ENCODE assay signal across 9 mouse cellular contexts in the genomic region with DNA sequence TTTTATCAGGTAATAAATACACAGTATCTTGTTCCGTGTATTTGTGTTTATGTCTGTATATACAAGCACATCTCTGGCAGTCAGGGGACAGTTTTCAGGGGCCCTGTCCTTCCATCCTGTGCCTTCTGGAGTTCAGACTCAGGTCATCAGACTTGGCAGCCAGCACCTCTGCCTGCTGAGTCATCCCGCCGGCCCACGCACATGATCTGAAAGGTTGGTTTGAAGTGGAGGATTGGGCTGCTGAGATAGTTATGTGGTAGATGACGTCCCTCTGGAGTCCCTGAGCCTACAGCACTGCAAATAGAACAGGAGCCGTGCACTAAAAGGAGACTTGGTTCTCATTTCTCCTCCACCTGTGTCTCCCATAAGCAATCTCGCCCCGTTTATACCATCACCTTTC. TPM values are rescaled to one million over a fixed set of nuclear protein-coding genes. Genes with fewer than 3 reads are reported as not detected.
DNase-seq lines count a peak whose midpoint lies in the region; ATAC-seq lines count a peak whose summit lies in the region.
"Had no signal": no experiment of that assay in that cellular context is flagged by ENCODE, and none has a peak within 500 bp of the region (broad histone marks: within the 10 kb centered on the region; RNA-seq: fewer than 3 reads in every experiment).

No protein-coding gene starts in this region.

- no peak for ATAC-seq in cerebellum, adult (ENCODE audit: insufficient number of reproducible peaks, low FRiP score, low TSS enrichment)
- ATAC-seq in CD4-positive, CD25-positive, alpha-beta regulatory T cell, adult 4 months: peak; percentile 63
- peak; percentile 84 for ATAC-seq in erythroid progenitor cell, adult 5-6 weeks (replicated peaks; ENCODE audit: low FRiP score, poor library complexity, severe bottlenecking)
- no peak for ATAC-seq in granulocyte monocyte progenitor cell, adult 5-6 weeks (replicated peaks; ENCODE audit: poor library complexity, severe bottlenecking)

- peak; percentile 20 to 28 for DNase-seq in cerebellum, adult 18-20 months
- DNase-seq in kidney, adult 8-10 months: peak; percentile 38
- DNase-seq in urinary bladder, postnatal 36 days (ENCODE audit: low spot score in 2 of 2): peak; percentile 24 to 54
- DNase-seq in layer of hippocampus, adult 9-11 months: no peak

RNA-seq across cellular contexts. Expression of a gene that starts 54.8 kb away (rescaled TPM):
- polyA plus RNA-seq in CD4-positive, CD25-positive, alpha-beta regulatory T cell, adult 4 months (2017; shearing (Covaris generic)): not detected
- not detected in 2 replicates for total RNA-seq in erythroid progenitor cell, adult 5-6 weeks (2015; ENCODE audit: low replicate concordance)
- not detected in 2 replicates for total RNA-seq in erythroid progenitor cell, adult 5-6 weeks (2017; ENCODE audit: low replicate concordance)
- total RNA-seq in granulocyte monocyte progenitor cell, adult 5-6 weeks (2014; fragmentation: Nextera tagmentation): not detected in 2 replicates
- not detected in 2 replicates for total RNA-seq in granulocyte monocyte progenitor cell, adult 5-6 weeks (2017)
- polyA plus RNA-seq: stomach, embryonic 14.5 days had no signal

Comparison
In these comparisons a context has a peak if more than half of its experiments do, and no peak if none do; other contexts are left out.
1. ATAC-seq: peak in CD4-positive, CD25-positive, alpha-beta regulatory T cell, adult 4 months (single experiment) and erythroid progenitor cell, adult 5-6 weeks (single experiment); none in cerebellum, adult (single experiment) and granulocyte monocyte progenitor cell, adult 5-6 weeks (single experiment).